Mouse (Mus musculus): ENCODE results near the gene Fthl17d. TPM values are rescaled to one million over a fixed set of nuclear protein-coding genes. Genes with fewer than 3 reads are reported as not detected.

Gene Fthl17d
- polyA plus RNA-seq (2012; fragmentation: generic; extraction: Trizol), result under 1 TPM in 1 of 2 experiments, not detected in 1; 0.06 TPM

DNA sequence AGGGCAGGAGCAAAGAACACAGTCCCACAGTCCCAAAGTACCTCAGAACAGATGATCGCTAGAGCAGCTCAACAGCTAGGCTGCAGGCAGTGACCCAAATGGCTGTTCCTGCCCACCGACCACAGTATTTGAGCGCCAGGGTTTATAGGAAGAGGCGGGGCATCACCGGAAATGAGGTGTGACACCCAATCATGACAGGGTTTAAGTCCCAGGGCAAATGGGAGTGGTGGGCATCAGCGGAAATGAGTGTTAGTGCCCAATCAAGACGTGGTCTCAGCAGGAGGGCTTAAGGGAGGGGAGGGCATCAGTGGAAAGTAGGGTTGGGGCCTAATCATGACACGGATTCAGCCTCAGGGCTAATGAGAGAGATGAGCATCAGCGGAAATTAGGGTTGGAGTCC is at the start of gene Fthl17d:
TSS of gene Fthl17d (minus strand) at position 101 of the 400 bp plus-strand sequence.

DNA sequence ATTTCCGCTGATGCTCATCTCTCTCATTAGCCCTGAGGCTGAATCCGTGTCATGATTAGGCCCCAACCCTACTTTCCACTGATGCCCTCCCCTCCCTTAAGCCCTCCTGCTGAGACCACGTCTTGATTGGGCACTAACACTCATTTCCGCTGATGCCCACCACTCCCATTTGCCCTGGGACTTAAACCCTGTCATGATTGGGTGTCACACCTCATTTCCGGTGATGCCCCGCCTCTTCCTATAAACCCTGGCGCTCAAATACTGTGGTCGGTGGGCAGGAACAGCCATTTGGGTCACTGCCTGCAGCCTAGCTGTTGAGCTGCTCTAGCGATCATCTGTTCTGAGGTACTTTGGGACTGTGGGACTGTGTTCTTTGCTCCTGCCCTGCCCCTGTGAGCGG is 46.6 kb upstream of the Fthl17d start, which contains the start of gene Fthl17e:
TSS of gene Fthl17e (plus strand) at position 301 of the 400 bp plus-strand sequence.

DNA sequence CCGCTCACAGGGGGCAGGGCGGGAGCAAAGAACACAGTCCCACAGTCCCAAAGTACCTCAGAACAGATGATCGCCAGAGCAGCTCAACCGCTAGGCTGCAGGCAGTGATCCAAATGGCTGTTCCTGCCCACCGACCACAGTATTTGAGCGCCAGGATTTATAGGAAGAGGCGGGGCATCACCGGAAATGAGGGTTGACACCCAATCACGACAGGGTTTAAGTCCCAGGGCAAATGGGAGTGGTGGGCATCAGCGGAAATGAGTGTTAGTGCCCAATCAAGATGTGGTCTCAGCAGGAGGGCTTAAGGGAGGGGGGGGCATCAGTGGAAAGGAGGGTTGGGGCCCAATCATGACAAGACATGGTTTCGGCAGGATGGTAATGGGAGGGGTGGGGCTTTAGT is 10.1 kb downstream of the Fthl17d start, which contains the start of gene Fthl17c:
TSS of gene Fthl17c (minus strand) at position 101 of the 400 bp plus-strand sequence.

DNA sequence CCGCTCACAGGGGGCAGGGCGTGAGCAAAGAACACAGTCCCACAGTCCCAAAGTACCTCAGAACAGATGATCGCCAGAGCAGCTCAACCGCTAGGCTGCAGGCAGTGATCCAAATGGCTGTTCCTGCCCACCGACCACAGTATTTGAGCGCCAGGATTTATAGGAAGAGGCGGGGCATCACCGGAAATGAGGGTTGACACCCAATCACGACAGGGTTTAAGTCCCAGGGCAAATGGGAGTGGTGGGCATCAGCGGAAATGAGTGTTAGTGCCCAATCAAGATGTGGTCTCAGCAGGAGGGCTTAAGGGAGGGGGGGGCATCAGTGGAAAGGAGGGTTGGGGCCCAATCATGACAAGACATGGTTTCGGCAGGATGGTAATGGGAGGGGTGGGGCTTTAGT is 23.7 kb downstream of the Fthl17d start, which contains the start of gene Fthl17b:
TSS of gene Fthl17b (minus strand) at position 101 of the 400 bp plus-strand sequence.

Other genes with a start within 250 kb of the Fthl17d start
- gene Ssx9, start 238.3 kb downstream of the Fthl17d start, polyA plus RNA-seq (2012; fragmentation: generic; extraction: Trizol), result not detected
- not detected for gene Ssxb5, start 183.1 kb downstream of the Fthl17d start, polyA plus RNA-seq (2012; fragmentation: generic; extraction: Trizol)
- gene Gm6592, start 142.8 kb downstream of the Fthl17d start, polyA plus RNA-seq (2012; fragmentation: generic; extraction: Trizol), result not detected
- under 1 TPM in 1 of 2 experiments, not detected in 1; 0.15 TPM for gene Gm5751, start 112.5 kb downstream of the Fthl17d start, polyA plus RNA-seq (2012; fragmentation: generic; extraction: Trizol)
- 1 to 10 TPM; 1.2 to 4.9 TPM for gene B630019K06Rik, start 94.4 kb downstream of the Fthl17d start, polyA plus RNA-seq (2012; fragmentation: generic; extraction: Trizol)
- not detected for gene Fthl17b, start 23.8 kb downstream of the Fthl17d start, polyA plus RNA-seq (2012; fragmentation: generic; extraction: Trizol)
- gene Fthl17c, start 10.2 kb downstream of the Fthl17d start, polyA plus RNA-seq (2012; fragmentation: generic; extraction: Trizol), result not detected
- gene Fthl17e, start 46.7 kb upstream of the Fthl17d start, polyA plus RNA-seq (2012; fragmentation: generic; extraction: Trizol), result under 1 TPM; 0.05 to 0.07 TPM
- gene Fthl17f, start 76.3 kb upstream of the Fthl17d start, polyA plus RNA-seq (2012; fragmentation: generic; extraction: Trizol), result not detected
- gene 4930402K13Rik, start 117.8 kb upstream of the Fthl17d start, polyA plus RNA-seq (2012; fragmentation: generic; extraction: Trizol), result not detected
- under 1 TPM; 0.02 to 0.15 TPM for gene Lancl3, start 213.1 kb upstream of the Fthl17d start, polyA plus RNA-seq (2012; fragmentation: generic; extraction: Trizol)

All from C3H10T1/2 (cell line).